Mouse (Mus musculus): ENCODE measurements around the gene Ccnj. TPM values are rescaled to one million over a fixed set of nuclear protein-coding genes. Genes with fewer than 3 reads are reported as not detected.

Gene Ccnj
- polyA plus RNA-seq, 1 experiment, result 3.6 TPM

- no peak for TF ChIP-seq POLR2A (IDR thresholded peaks at IDR 0.05; ENCODE audit: borderline replicate concordance, low read depth, low read length)
- TF ChIP-seq CTCF (IDR thresholded peaks at IDR 0.05; ENCODE audit: low read depth, low read length), result no peak
- H3K4me3 ChIP-seq (ENCODE audit: insufficient read depth, low read length), result no peak overlapping the region
- no peak overlapping the region for H3K27ac ChIP-seq (ENCODE audit: insufficient read depth, low read depth, low read length)
- peaks cover 8% of the 10 kb centered on the region for H3K4me1 ChIP-seq (ENCODE audit: control insufficient read depth, insufficient read depth, low read length)
Observed at GRCm38 (mm10) chr19:40888887-40889286, 57.8 kb downstream of the Ccnj start.

- Histone ChIP-seq H3K27ac (ENCODE audit: insufficient read depth, low read depth, low read length) (peak overlapping the region; percentile 88), H3K4me1 (ENCODE audit: control insufficient read depth, insufficient read depth, low read length) (peaks cover 2% of the 10 kb centered on the region; the same call in 1 of the 2 replicates), H3K4me3 (ENCODE audit: insufficient read depth, low read length) (peak overlapping the region; percentile 84)
- TF ChIP-seq CTCF (IDR thresholded peaks at IDR 0.05; ENCODE audit: low read depth, low read length), result no peak
- TF ChIP-seq POLR2A (IDR thresholded peaks at IDR 0.05; ENCODE audit: borderline replicate concordance, low read depth, low read length), result no peak
Observed at GRCm38 (mm10) chr19:40894071-40894506, 63.0 kb downstream of the Ccnj start.

DNA sequence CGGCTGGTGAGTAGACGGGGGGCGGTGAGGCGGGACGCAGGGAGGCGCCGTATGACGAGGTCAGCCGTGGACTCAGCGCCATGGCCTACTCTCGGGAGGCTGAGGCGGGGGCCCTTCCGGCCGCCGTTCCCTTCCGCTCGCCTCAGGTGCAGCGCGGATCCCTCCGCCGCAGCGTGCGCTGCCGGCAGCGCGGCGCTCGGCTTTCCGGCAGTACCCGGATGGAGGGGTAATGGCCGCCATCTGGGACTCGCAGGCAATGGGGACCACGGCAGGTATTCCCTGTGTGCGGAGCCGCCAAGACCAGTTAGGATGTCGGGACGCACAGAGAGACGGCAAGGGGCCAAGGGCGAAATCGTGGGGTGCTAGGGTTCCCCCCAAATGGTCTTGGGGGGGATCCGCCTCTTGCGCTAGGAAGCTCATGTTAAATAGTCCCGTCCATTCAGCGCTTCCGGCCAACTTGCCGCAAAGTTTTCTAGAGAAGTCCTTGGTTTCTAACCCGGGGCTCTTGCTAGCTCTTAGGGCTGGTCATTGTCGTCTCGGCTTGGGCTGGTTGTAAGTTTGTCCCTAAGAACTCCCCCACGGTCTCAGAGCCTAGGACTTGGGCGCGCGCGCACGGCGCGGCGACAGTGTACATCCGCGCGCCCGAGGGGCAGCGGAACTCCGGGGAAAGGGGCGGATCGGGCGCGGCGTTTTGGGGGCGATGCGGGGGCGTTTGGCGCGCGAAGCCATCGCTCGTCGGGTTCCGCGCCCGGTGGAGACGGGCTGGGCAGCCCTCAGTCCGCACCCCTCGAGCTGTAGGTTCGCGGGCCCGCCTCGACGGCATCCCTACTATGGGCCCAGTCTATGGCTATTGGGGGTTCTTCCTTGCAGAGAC is 63.7 kb downstream of the Ccnj start, which contains the start of gene Zfp518a:
Gene Zfp518a, plus strand, starts transcription at position 187 of the 874 bp plus-strand sequence.
- no peak for TF ChIP-seq CTCF (IDR thresholded peaks at IDR 0.05; ENCODE audit: low read depth, low read length)
- TF ChIP-seq POLR2A (IDR thresholded peaks at IDR 0.05; ENCODE audit: borderline replicate concordance, low read depth, low read length), result no peak
- Histone ChIP-seq H3K27ac (ENCODE audit: insufficient read depth, low read depth, low read length) (peak within 1 kb of the TSS; percentile 88), H3K4me3 (ENCODE audit: insufficient read depth, low read length) (peak within 1 kb of the TSS; percentile 84), H3K4me1 (ENCODE audit: control insufficient read depth, insufficient read depth, low read length) (peaks cover 2% of the 10 kb centered on the region; the same call in 1 of the 2 replicates)

DNA sequence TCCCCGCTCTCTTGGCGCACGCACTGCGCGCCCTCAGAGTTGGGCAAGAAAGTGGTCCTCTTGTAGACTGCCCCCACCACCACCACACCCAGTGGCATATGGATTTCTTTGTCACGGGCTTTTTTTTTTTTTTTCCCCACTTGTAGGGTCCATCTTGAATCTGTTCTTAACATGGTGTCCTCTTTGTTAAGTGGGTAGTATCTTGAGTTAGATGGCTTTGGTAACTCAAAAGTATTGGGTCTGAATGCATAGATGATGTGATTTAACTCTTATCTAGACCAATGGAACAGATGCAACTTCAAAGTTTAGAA is 64.3 kb downstream of the Ccnj start:
- Histone ChIP-seq H3K27ac (ENCODE audit: insufficient read depth, low read depth, low read length) (peak overlapping the region; percentile 88), H3K4me1 (ENCODE audit: control insufficient read depth, insufficient read depth, low read length) (peaks cover 2% of the 10 kb centered on the region; the same call in 1 of the 2 replicates), H3K4me3 (ENCODE audit: insufficient read depth, low read length) (peak overlapping the region; percentile 84)
- TF ChIP-seq POLR2A (IDR thresholded peaks at IDR 0.05; ENCODE audit: borderline replicate concordance, low read depth, low read length) (no peak), CTCF (IDR thresholded peaks at IDR 0.05; ENCODE audit: low read depth, low read length) (no peak)

Other genes with a start within 250 kb of the Ccnj start
- gene Aldh18a1, start 242.8 kb upstream of the Ccnj start, polyA plus RNA-seq (2012; ENCODE audit: insufficient read depth, insufficient read length, missing spikeins), result 3.4 and 4.3 TPM in 2 replicates
- gene Tctn3, start 219.0 kb upstream of the Ccnj start, polyA plus RNA-seq (2012; ENCODE audit: insufficient read depth, insufficient read length, missing spikeins), result 12.6 and 13.9 TPM in 2 replicates
- gene Entpd1, start 218.9 kb upstream of the Ccnj start, polyA plus RNA-seq (2012; ENCODE audit: insufficient read depth, insufficient read length, missing spikeins), result 189 and 194 TPM in 2 replicates
- not detected in 2 replicates for gene Cc2d2b, start 82.5 kb upstream of the Ccnj start, polyA plus RNA-seq (2012; ENCODE audit: insufficient read depth, insufficient read length, missing spikeins)
- gene Zfp518a, start 63.4 kb downstream of the Ccnj start, polyA plus RNA-seq (2012; ENCODE audit: insufficient read depth, insufficient read length, missing spikeins), result 12.5 and 13.2 TPM in 2 replicates
- gene Blnk, start 163.3 kb downstream of the Ccnj start, polyA plus RNA-seq (2012; ENCODE audit: insufficient read depth, insufficient read length, missing spikeins), result 95.2 and 101 TPM in 2 replicates
- not detected in 2 replicates for gene Dntt, start 198.0 kb downstream of the Ccnj start, polyA plus RNA-seq (2012; ENCODE audit: insufficient read depth, insufficient read length, missing spikeins)
- not detected in 2 replicates for gene Opalin, start 245.8 kb downstream of the Ccnj start, polyA plus RNA-seq (2012; ENCODE audit: insufficient read depth, insufficient read length, missing spikeins)

Measured in bone marrow macrophage, adult 2 months (primary cell).